Mouse (Mus musculus): ENCODE results near the gene 2610528J11Rik.

DNA sequence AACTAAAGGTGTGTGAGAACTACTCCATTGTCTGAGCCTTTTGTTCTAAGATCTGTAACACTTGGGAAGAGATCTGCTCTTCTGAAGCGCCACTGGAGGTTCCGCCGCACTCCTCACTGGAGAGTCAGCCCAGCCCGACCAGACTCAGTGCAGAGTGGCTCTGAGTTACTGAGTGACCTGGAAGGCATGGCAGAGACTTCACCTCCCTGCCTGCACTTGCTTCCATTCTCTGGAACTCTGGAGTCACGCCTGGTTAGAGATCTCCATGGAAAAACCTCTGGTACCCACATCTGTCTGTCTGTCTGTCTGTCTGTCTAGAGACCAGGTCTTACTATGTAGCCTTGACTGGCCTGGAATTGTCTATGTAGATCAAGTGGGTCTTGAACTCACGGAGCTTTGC lies 8.8 kb downstream of the 2610528J11Rik start:
- TF ChIP-seq POLR2A (IDR thresholded peaks at IDR 0.05; ENCODE audit: control insufficient read depth, low read depth, low read length): no peak
- no peak for TF ChIP-seq CTCF (IDR thresholded peaks at IDR 0.05; ENCODE audit: control insufficient read depth, insufficient read depth, insufficient replicate concordance, low read depth, low read length)
